In genomic region chr9:72862186-72862585, GRCm38 (mm10) we compare ENCODE assay signal across 28 mouse cellular contexts.
"Had no signal": no experiment of that assay in that cellular context is flagged by ENCODE, and none has a peak within 500 bp of the region (broad histone marks: within the 10 kb centered on the region; RNA-seq: fewer than 3 reads in every experiment).

No protein-coding gene starts in this region.

- H3K4me2 ChIP-seq: heart, embryonic 11.5 days; heart, embryonic 13.5 days; heart, embryonic 15.5 days; hindbrain, embryonic 12.5 days; hindbrain, embryonic 14.5 days; kidney, embryonic 15.5 days; limb, embryonic 13.5 days; limb, embryonic 15.5 days; liver, embryonic 12.5 days had no signal

- H3K27ac ChIP-seq: gastrocnemius, adult 2 months; heart, adult 2 months; heart, embryonic 13.5 days; heart, embryonic 15.5 days; hindbrain, embryonic 12.5 days; hindbrain, embryonic 14.5 days; kidney, embryonic 15.5 days; kidney, postnatal 0 days; limb, embryonic 13.5 days; limb, embryonic 15.5 days; liver, embryonic 12.5 days; liver, embryonic 14.5 days had no signal

- H3K36me3 ChIP-seq: heart, embryonic 15.5 days; limb, embryonic 13.5 days; limb, embryonic 15.5 days; liver, embryonic 12.5 days had no signal

- ATAC-seq: hindbrain, embryonic 16.5 days; intestine, embryonic 16.5 days; liver, embryonic 12.5 days had no signal

- H3K27me3 ChIP-seq: heart, embryonic 13.5 days; heart, embryonic 15.5 days; hindbrain, embryonic 12.5 days; kidney, embryonic 15.5 days; limb, embryonic 13.5 days; limb, embryonic 15.5 days; liver, embryonic 12.5 days had no signal

- H3K4me1 ChIP-seq: heart, embryonic 13.5 days; heart, embryonic 15.5 days; kidney, embryonic 15.5 days; limb, embryonic 15.5 days; liver, embryonic 12.5 days had no signal

- H3K9me3 ChIP-seq: heart, embryonic 13.5 days; heart, embryonic 15.5 days; hindbrain, embryonic 10.5 days; hindbrain, embryonic 12.5 days; kidney, embryonic 15.5 days; limb, embryonic 13.5 days; limb, embryonic 15.5 days; liver, embryonic 12.5 days had no signal

- H3K4me3 ChIP-seq: gastrocnemius, adult 2 months; heart, adult 2 months; heart, embryonic 13.5 days; heart, embryonic 15.5 days; hindbrain, embryonic 10.5 days; hindbrain, embryonic 12.5 days; kidney, embryonic 15.5 days; limb, embryonic 13.5 days; limb, embryonic 15.5 days; liver, embryonic 12.5 days had no signal

- H3K9ac ChIP-seq: heart, embryonic 13.5 days; heart, embryonic 15.5 days; hindbrain, embryonic 12.5 days; hindbrain, embryonic 14.5 days; kidney, embryonic 15.5 days; limb, embryonic 13.5 days; limb, embryonic 15.5 days; liver, embryonic 12.5 days; liver, embryonic 14.5 days had no signal

- DNase-seq: gastrocnemius, adult 2 months; gastrocnemius, postnatal 10 days; gastrocnemius, postnatal 25 days; heart, adult 2 months; heart, postnatal 14 days; heart, postnatal 4 days; kidney, adult 11 months; kidney, adult 2 months; kidney, adult 9 months; kidney, postnatal 14 days; kidney, postnatal 36 days; layer of hippocampus, adult 9-11 months; layer of hippocampus, postnatal 36 days; left cerebral cortex, postnatal 4 days had no signal
